Mouse (Mus musculus) heart, embryonic 16.5 days (tissue): ENCODE results near the gene Tekt5. TPM values are rescaled to one million over a fixed set of nuclear protein-coding genes. Genes with fewer than 3 reads are reported as not detected.
A peak's percentile ranks its signal among the peaks of the same experiment; 100 is the strongest.

Experiments
- ATAC-seq: fragments of 200-750 bp; cut with Nextera tagmentation; replicated peaks from 2 replicates; pipeline ENCODE4 v1.8.0; 2017; ENCODE audit warnings: moderate number of reproducible peaks; ENCODE audit not compliant: insufficient read depth, low FRiP score; ENCODE audit errors: extremely low read depth
- H3K27ac ChIP-seq: fragments of 300-500 bp; sonication (generic); 2 replicates; pipeline ENCODE4 v1.5.1; 2014; ENCODE audit warnings: mild to moderate bottlenecking, low read length, control low read depth, moderate library complexity
- H3K27me3 ChIP-seq: fragments of 300-500 bp; sonication (generic); 2 replicates; pipeline ENCODE4 v1.6.1; 2014; ENCODE audit warnings: low read length, mixed read lengths; ENCODE audit not compliant: control insufficient read depth, insufficient read depth
- H3K36me3 ChIP-seq: fragments of 300-500 bp; sonication (generic); 2 replicates; pipeline ENCODE4 v1.6.1; 2014; ENCODE audit not compliant: control insufficient read depth, insufficient read depth
- H3K4me1 ChIP-seq: fragments of 300-500 bp; sonication (generic); 2 replicates; pipeline ENCODE4 v1.6.1; 2014; ENCODE audit warnings: low read length, mixed read lengths; ENCODE audit not compliant: control insufficient read depth, insufficient read depth
- H3K4me2 ChIP-seq: fragments of 300-500 bp; sonication (generic); 2 replicates; pipeline ENCODE4 v1.6.1; 2014; ENCODE audit warnings: low read depth, mild to moderate bottlenecking, control low read depth, low read length
- H3K4me3 ChIP-seq: fragments of 300-500 bp; sonication (generic); 2 replicates; pipeline ENCODE4 v1.5.1; 2014; ENCODE audit warnings: mild to moderate bottlenecking, control low read depth, low read length
- H3K9ac ChIP-seq: fragments of 300-500 bp; sonication (generic); 2 replicates; pipeline ENCODE4 v1.6.1; 2014; ENCODE audit warnings: low read length, control low read depth
- H3K9me3 ChIP-seq: fragments of 300-500 bp; sonication (generic); replicated peaks from 2 replicates; pipeline ENCODE4 v1.6.1; 2016; ENCODE audit warnings: low read length; ENCODE audit not compliant: control insufficient read depth
- WGBS: fragments of 180-500 bp; shearing (Covaris S2); extraction: QIAGEN DNeasy Blood & Tissue Kit; methylation state at CpG from one replicate; pipeline ENCODE4 v1.1.7; 2014; 5-methylcytosine and 5-hydroxymethylcytosine counted together
- polyA plus RNA-seq: library from polyadenylated mRNA; unstranded; fragments of >200 nt; fragmentation: Nextera tagmentation; extraction: Ambion mirVana; gene quantifications from 2 replicates; pipeline ENCODE4 v1.2.1, GENCODE M21; 2015

The Tekt5 gene
- polyA plus RNA-seq, 1 experiment from 2014 or later: 1.3 TPM

DNA sequence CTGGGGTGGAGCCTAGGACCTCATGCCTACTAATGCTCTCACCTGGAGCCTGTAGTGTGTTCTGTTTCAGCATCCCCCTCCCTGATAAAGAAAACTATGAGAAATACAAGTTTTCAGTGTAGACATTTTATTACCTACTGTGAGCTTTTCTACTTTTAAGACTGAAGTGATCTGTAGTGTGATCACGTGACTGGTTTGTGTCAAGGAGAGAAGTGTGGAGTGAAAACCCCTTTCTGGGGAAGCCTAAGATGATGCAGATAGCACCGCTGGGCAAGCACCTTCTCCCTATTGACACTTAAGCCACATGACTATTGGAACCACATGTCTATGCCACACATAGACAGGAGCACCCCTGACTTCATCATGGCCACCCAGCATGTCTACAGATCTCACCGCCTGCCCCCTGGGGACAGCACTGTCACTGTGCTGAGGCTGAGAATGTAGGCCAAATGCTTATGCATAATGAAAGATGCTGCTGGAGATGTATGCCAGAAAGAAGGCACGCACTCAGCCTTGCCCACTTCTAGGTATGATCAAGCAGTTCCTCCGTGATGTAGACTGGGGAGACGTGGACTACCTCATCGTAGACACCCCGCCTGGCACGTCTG lies 25.3 kb upstream of the Tekt5 start:
- no peak for ATAC-seq
- H3K27me3 ChIP-seq: no peaks in the 10 kb centered on the region
- H3K9me3 ChIP-seq: no peaks in the 10 kb centered on the region
- no peaks in the 10 kb centered on the region for H3K4me1 ChIP-seq
- no peak overlapping the region for H3K27ac ChIP-seq
- H3K36me3 ChIP-seq: peaks cover 60% of the 10 kb centered on the region
- H3K4me3 ChIP-seq: no peak overlapping the region
- no peak overlapping the region for H3K4me2 ChIP-seq
- no peak overlapping the region for H3K9ac ChIP-seq
- 92% methylated on average over 9 of the region's 9 CpGs for WGBS

DNA sequence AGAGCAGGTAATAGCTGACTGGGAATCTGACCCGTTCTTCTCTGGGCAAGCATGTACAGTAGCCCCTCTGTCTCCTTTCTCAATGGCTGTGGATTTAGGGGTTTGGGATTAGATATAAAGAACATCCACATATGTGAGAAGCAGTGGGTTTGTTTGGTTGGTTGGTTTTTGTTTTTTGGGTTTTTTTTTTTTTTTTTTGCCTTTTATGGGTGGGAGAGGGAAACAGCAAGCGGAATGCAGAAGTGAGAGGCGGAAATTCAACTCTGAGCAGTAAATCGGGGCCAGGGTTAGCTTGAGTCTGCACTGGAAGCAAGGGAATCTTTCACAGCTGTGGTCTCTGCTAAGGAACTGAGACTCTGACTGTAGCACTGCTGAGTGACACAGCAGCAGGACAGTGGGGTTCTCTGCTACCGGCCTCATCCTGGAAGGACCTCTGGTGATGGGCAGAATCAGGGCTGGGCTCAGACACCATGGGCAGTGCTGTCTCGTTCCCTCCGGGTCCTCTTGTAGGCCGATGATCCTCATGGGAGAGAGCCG lies 22.5 kb upstream of the Tekt5 start:
- H3K9me3 ChIP-seq: no peaks in the 10 kb centered on the region
- H3K27ac ChIP-seq: no peak overlapping the region
- no peak overlapping the region for H3K4me2 ChIP-seq
- ATAC-seq: no peak
- peaks cover 50% of the 10 kb centered on the region for H3K36me3 ChIP-seq
- WGBS: 93% methylated on average over 9 of the region's 9 CpGs
- no peak overlapping the region for H3K9ac ChIP-seq
- no peaks in the 10 kb centered on the region for H3K27me3 ChIP-seq
- H3K4me1 ChIP-seq: peaks cover under 1% of the 10 kb centered on the region
- no peak overlapping the region for H3K4me3 ChIP-seq

DNA sequence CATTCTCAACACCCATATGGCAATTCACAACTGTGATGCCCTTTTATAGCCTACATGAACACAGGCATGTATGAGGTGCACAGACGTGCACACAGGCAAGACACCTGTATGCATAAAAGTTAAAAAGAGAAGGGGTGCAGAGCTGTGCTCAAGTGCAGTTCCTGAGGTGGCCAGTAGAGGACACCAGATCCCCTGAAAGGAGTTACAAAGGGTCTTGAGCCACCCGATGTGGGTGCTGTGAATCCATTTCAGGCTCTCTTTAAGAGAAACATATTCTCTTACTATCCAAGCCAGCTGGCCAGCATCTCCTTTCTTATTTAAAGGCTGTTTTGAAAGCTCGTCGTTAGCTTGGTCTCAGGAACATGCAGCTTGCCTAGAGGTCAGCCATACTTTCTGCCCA lies 21.6 kb upstream of the Tekt5 start:
- Histone ChIP-seq H3K27me3 (no peaks in the 10 kb centered on the region), H3K27ac (no peak overlapping the region), H3K9me3 (no peaks in the 10 kb centered on the region), H3K9ac (no peak overlapping the region), H3K36me3 (peaks cover 41% of the 10 kb centered on the region), H3K4me2 (no peak overlapping the region), H3K4me3 (no peak overlapping the region), H3K4me1 (peaks cover 6% of the 10 kb centered on the region)
- no peak for ATAC-seq
- WGBS: 88% methylated on average over 4 of the region's 4 CpGs

DNA sequence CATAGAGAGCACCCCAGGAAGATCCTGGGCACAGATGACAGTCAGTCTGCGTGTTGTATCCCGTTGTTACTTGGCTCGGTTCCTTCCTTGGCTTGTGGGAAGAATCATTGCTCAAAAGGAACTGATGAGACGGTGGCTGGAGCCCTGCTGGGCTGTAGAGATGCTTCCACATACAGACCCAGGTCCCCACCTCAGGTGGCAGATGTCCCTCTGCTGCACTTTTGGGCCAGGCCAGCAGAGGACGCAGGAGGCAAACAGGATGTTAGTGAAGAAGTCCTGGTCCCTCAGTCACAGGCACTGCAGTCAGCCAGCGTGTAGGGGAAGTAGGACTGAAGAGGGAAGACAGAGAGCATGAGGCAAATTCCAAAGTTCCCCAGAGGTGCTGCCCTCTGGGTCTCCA lies 20.7 kb upstream of the Tekt5 start:
- H3K4me1 ChIP-seq: peaks cover 10% of the 10 kb centered on the region
- no peaks in the 10 kb centered on the region for H3K9me3 ChIP-seq
- no peak overlapping the region for H3K4me3 ChIP-seq
- H3K36me3 ChIP-seq: peaks cover 33% of the 10 kb centered on the region
- H3K4me2 ChIP-seq: no peak overlapping the region
- H3K27ac ChIP-seq: no peak overlapping the region
- H3K9ac ChIP-seq: no peak overlapping the region
- 72% methylated on average over 6 of the region's 6 CpGs for WGBS
- no peak for ATAC-seq
- no peaks in the 10 kb centered on the region for H3K27me3 ChIP-seq

DNA sequence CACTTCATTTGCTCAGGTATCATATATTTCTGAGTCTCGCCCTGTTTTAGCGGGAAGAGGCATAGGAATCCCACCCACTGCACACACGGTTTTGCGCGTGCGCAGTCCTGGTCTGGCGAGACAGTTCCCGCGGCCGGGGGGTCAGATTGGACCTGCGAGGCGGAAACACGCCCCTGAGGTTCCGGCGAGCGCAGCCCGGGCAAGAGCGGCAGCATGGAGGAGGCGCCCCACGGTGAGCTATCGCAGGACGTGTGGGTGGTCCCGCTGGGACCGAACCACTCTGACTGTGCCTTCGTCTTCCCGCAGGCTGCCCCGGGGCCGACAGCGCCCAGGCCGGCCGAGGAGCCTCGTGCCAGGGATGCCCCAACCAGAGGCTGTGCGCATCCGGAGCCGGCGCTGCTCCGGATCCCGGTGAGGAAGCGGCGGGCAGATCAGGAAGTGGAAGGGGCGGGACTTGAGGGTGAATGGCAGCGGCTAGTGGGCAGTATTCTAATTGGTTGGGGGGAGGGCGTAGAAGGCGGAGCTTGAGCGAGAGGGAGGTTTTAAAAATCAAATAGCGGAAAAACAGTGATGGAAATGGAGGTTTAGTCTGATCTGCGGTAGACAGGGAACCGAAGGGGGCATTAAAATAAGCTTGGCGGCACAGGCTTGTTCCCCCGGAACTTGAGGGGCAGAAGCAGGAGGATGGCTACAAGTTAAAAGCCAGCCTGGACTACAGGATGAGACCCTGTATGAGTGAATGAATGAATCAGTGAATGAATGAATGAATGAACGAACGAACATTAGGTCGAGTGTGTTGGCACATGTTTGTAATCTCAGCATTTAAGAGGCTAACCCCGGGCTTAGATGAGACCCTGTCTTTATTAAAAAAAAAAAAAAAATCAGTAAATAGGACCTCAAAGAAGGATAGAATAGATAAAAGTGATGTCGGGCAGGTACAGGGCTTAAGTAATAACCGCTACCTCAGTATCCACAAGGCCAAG lies 16.8 kb upstream of the Tekt5 start, which contains the start of gene Nubp1:
TSS of gene Nubp1 (plus strand) at position 185 of the 983 bp plus-strand sequence.
- H3K4me3 ChIP-seq: peak within 1 kb of the TSS; percentile 76
- ATAC-seq: peak; percentile 97

DNA sequence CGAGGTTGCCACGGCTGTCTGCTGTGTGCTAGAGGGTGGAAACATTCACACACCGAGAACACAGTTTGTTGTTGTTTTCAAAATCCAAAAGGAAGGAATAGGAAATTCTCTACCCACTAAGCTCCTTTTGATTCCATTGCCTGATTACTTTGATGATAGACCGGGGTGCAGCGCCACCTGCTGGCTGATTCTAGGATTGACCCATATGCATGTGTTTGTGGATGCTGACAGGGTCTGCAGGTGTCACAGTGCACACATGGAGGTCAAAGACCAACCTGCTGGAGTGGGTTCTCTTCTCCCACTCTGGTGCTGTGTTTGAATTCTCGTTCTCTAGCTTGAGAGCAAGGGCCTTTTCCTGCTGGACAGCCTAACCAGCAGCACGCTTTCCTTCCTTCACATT lies 3.9 kb upstream of the Tekt5 start:
- ATAC-seq: 0 out of 2 replicates have a peak, but pooled peaks have one; percentile 28
- H3K36me3 ChIP-seq: no peaks in the 10 kb centered on the region
- H3K9me3 ChIP-seq: no peaks in the 10 kb centered on the region
- no peak overlapping the region for H3K9ac ChIP-seq
- no peak overlapping the region for H3K4me2 ChIP-seq
- no peak overlapping the region for H3K4me3 ChIP-seq
- peaks cover 5% of the 10 kb centered on the region for H3K4me1 ChIP-seq
- 33% methylated on average over 7 of the region's 7 CpGs for WGBS
- H3K27ac ChIP-seq: no peak overlapping the region
- no peaks in the 10 kb centered on the region; the same call in 1 of the 2 replicates for H3K27me3 ChIP-seq

More for the DNA sequence above, 16.8 kb upstream of the Tekt5 start, which contains the start of gene Nubp1:
- peak within 1 kb of the TSS; percentile 86 for H3K4me2 ChIP-seq
- 3% methylated on average over 56 of the region's 56 CpGs for WGBS
- peak within 1 kb of the TSS; percentile 82 for H3K9ac ChIP-seq
- H3K27ac ChIP-seq: peak within 1 kb of the TSS; percentile 87
- peaks cover 21% of the 10 kb centered on the region for H3K36me3 ChIP-seq
- peaks cover 10% of the 10 kb centered on the region for H3K4me1 ChIP-seq
- no peaks in the 10 kb centered on the region for H3K9me3 ChIP-seq
- H3K27me3 ChIP-seq: no peaks in the 10 kb centered on the region; the same call in 1 of the 2 replicates

DNA sequence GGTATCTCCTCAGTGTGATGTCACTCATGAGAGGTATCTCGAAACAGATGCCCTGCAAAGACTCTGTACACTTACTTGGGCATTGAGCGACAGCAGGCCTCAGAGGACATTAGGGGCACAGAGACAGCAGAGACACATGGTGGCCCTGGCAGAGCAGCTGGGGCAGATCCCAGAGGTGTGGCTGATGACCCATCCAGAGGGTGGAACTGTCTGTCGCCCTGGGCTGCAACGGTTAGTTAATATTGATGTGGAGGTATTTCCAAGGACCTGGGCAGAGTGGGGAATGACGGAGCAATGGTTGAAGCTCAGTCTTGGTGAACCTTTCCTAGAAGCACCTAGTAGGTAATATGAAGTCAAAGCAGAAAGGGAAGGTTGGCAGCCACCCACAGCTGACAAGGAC lies 3.5 kb upstream of the Tekt5 start:
- Histone ChIP-seq H3K27me3 (no peaks in the 10 kb centered on the region; the same call in 1 of the 2 replicates), H3K4me1 (peaks cover 5% of the 10 kb centered on the region), H3K4me3 (no peak overlapping the region), H3K27ac (no peak overlapping the region), H3K4me2 (no peak overlapping the region), H3K36me3 (no peaks in the 10 kb centered on the region), H3K9ac (no peak overlapping the region), H3K9me3 (no peaks in the 10 kb centered on the region)
- WGBS: 62% methylated on average over 5 of the region's 5 CpGs
- no peak for ATAC-seq

DNA sequence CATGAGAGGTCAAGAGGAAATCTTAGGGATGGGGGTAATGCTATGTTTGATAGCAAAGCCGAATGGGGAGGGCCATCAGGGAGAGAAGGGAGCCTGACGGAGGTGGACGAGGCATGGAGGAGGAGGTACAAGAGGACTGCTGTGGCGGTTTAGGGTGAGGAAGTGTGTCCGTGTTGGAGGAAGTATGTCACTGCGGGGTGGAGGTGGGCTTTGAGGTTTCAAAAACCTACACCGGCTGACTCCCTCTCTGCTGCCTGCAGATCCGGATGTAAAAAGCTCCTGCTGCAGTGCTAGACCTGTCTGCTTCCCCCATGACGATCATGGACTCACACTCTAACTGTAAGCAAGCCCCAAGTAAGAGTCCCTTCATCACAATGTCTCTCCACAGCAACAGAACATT lies 2.7 kb downstream of the Tekt5 start:
- H3K9ac ChIP-seq: no peak overlapping the region
- WGBS: 72% methylated on average over 9 of the region's 9 CpGs
- H3K27me3 ChIP-seq: no peaks in the 10 kb centered on the region; the same call in 1 of the 2 replicates
- no peak overlapping the region for H3K4me2 ChIP-seq
- H3K36me3 ChIP-seq: no peaks in the 10 kb centered on the region
- H3K27ac ChIP-seq: no peak overlapping the region
- H3K4me3 ChIP-seq: no peak overlapping the region
- ATAC-seq: no peak
- H3K4me1 ChIP-seq: peaks cover 5% of the 10 kb centered on the region
- no peaks in the 10 kb centered on the region for H3K9me3 ChIP-seq
